Mouse (Mus musculus): ENCODE results near the gene Rpl28. TPM values are rescaled to one million over a fixed set of nuclear protein-coding genes. Genes with fewer than 3 reads are reported as not detected.
"Not testable (repeated sequence)": the region's sequence is repeated elsewhere in the genome, so short reads cannot be mapped to it uniquely, and the experiment has no call there.

Gene Rpl28
- polyA plus RNA-seq, 1 experiment: 3,329 TPM

- peaks cover 30% of the 10 kb centered on the region for H3K79me2 ChIP-seq (ENCODE audit: control insufficient read depth, insufficient read depth)
- peak within 1 kb of the TSS; percentile 86 for H3ac ChIP-seq (ENCODE audit: control insufficient read depth, insufficient read length)
- H3K36me3 ChIP-seq (ENCODE audit: control insufficient read depth, insufficient read depth): peaks cover 20% of the 10 kb centered on the region
- peak within 1 kb of the TSS; percentile 88 for H3K4me2 ChIP-seq (ENCODE audit: low read depth)
- TF ChIP-seq E2F4 (IDR thresholded peaks at IDR 0.05; ENCODE audit: insufficient read depth): peak; percentile 90
- no peak for TF ChIP-seq MYOD1 (IDR thresholded peaks at IDR 0.05; ENCODE audit: control insufficient read depth in 1 of 3, insufficient read length in 2 of 3, low read depth in 2 of 3)
- TF ChIP-seq POLR2A (IDR thresholded peaks at IDR 0.05; ENCODE audit: insufficient read length, low read depth): peak; percentile 68
- TF ChIP-seq POLR2AphosphoS2 (IDR thresholded peaks at IDR 0.05; ENCODE audit: insufficient read length, low read depth): peak; percentile 81
- H3K27me3 ChIP-seq (ENCODE audit: control insufficient read depth, insufficient read depth, insufficient read length): no peaks in the 10 kb centered on the region
- H3K4me3 ChIP-seq: peak within 1 kb of the TSS; percentile 93
Observed at GRCm38 (mm10) chr7:4812303-4813104, 19.8 kb downstream of the Rpl28 start, which contains the start of gene Ube2s. Gene Ube2s, minus strand, starts transcription at chr7:4812590.

- no peaks in the 10 kb centered on the region for H3K27me3 ChIP-seq (ENCODE audit: control insufficient read depth, insufficient read depth, insufficient read length)
Observed at GRCm38 (mm10) chr7:4813105-4813791, 20.6 kb downstream of the Rpl28 start.

GRCm38 (mm10) chr7:4816559-4816958 is 23.9 kb downstream of the Rpl28 start:
- Histone ChIP-seq H3K36me3 (ENCODE audit: control insufficient read depth, insufficient read depth) (no peaks in the 10 kb centered on the region), H3ac (ENCODE audit: control insufficient read depth, insufficient read length) (no peak overlapping the region), H3K4me3 (no peak overlapping the region), H3K4me2 (ENCODE audit: low read depth) (no peak overlapping the region), H3K27me3 (ENCODE audit: control insufficient read depth, insufficient read depth, insufficient read length) (no peaks in the 10 kb centered on the region), H3K79me2 (ENCODE audit: control insufficient read depth, insufficient read depth) (peaks cover 5% of the 10 kb centered on the region)
- no peak for TF ChIP-seq MYOD1 (IDR thresholded peaks at IDR 0.05; ENCODE audit: control insufficient read depth in 1 of 3, insufficient read length in 2 of 3, low read depth in 2 of 3)
- TF ChIP-seq MAX (IDR thresholded peaks at IDR 0.05; ENCODE audit: low read depth): no peak
- TF ChIP-seq USF1 (IDR thresholded peaks at IDR 0.05; ENCODE audit: low read depth): no peak
- TF ChIP-seq MYOG (IDR thresholded peaks at IDR 0.05; ENCODE audit: control insufficient read depth in 1 of 3, insufficient read depth in 1 of 3, insufficient read length in 2 of 3, low read depth in 2 of 3): no peak
- no peak for TF ChIP-seq POLR2AphosphoS2 (IDR thresholded peaks at IDR 0.05; ENCODE audit: insufficient read length, low read depth)
- no peak for TF ChIP-seq TCF12 (IDR thresholded peaks at IDR 0.05; ENCODE audit: insufficient read depth, poor library complexity, severe bottlenecking)
- no peak for TF ChIP-seq SRF (IDR thresholded peaks at IDR 0.05; ENCODE audit: control insufficient read depth, insufficient read length, low read depth)

More at GRCm38 (mm10) chr7:4813105-4813791, 20.6 kb downstream of the Rpl28 start:
- TF ChIP-seq MAX (IDR thresholded peaks at IDR 0.05; ENCODE audit: low read depth): no peak
- no peak for TF ChIP-seq CEBPB (IDR thresholded peaks at IDR 0.05; ENCODE audit: insufficient read depth, poor library complexity, severe bottlenecking)
- TF ChIP-seq MYOD1 (IDR thresholded peaks at IDR 0.05; ENCODE audit: control insufficient read depth in 1 of 3, insufficient read length in 2 of 3, low read depth in 2 of 3): no peak
- TF ChIP-seq POLR2A (IDR thresholded peaks at IDR 0.05; ENCODE audit: insufficient read length, low read depth): no peak
- no peak for TF ChIP-seq SRF (IDR thresholded peaks at IDR 0.05; ENCODE audit: control insufficient read depth, insufficient read length, low read depth)
- TF ChIP-seq TCF12 (IDR thresholded peaks at IDR 0.05; ENCODE audit: insufficient read depth, poor library complexity, severe bottlenecking): no peak
- no peak for TF ChIP-seq E2F4 (IDR thresholded peaks at IDR 0.05; ENCODE audit: insufficient read depth)
- no peak for TF ChIP-seq TCF3 (IDR thresholded peaks at IDR 0.05; ENCODE audit: insufficient read length, low read depth)
- TF ChIP-seq MYOG (IDR thresholded peaks at IDR 0.05; ENCODE audit: control insufficient read depth in 1 of 3, insufficient read depth in 1 of 3, insufficient read length in 2 of 3, low read depth in 2 of 3): no peak
- TF ChIP-seq REST (IDR thresholded peaks at IDR 0.05; ENCODE audit: insufficient read depth, insufficient read length): no peak
- Histone ChIP-seq H3K79me2 (ENCODE audit: control insufficient read depth, insufficient read depth) (peaks cover 30% of the 10 kb centered on the region), H3K4me3 (peak overlapping the region; percentile 93), H3K36me3 (ENCODE audit: control insufficient read depth, insufficient read depth) (peaks cover 18% of the 10 kb centered on the region), H3ac (ENCODE audit: control insufficient read depth, insufficient read length) (peak overlapping the region; percentile 86), H3K4me2 (ENCODE audit: low read depth) (peak overlapping the region; percentile 88)

GRCm38 (mm10) chr7:4820925-4821324 is 28.3 kb downstream of the Rpl28 start:
- H3K4me3 ChIP-seq; H3K4me2 ChIP-seq (ENCODE audit: low read depth); H3ac ChIP-seq (ENCODE audit: control insufficient read depth, insufficient read length); H3K79me2 ChIP-seq (ENCODE audit: control insufficient read depth, insufficient read depth); H3K27me3 ChIP-seq (ENCODE audit: control insufficient read depth, insufficient read depth, insufficient read length); H3K36me3 ChIP-seq (ENCODE audit: control insufficient read depth, insufficient read depth): not testable (repeated sequence)

GRCm38 (mm10) chr7:4821690-4822089 is 29.0 kb downstream of the Rpl28 start:
- H3K4me2 ChIP-seq (ENCODE audit: low read depth): no peak overlapping the region
- H3K79me2 ChIP-seq (ENCODE audit: control insufficient read depth, insufficient read depth): no peaks in the 10 kb centered on the region
- no peak overlapping the region for H3ac ChIP-seq (ENCODE audit: control insufficient read depth, insufficient read length)
- no peak for TF ChIP-seq CEBPB (IDR thresholded peaks at IDR 0.05; ENCODE audit: insufficient read depth, poor library complexity, severe bottlenecking)
- TF ChIP-seq MYOG (IDR thresholded peaks at IDR 0.05; ENCODE audit: control insufficient read depth in 1 of 3, insufficient read depth in 1 of 3, insufficient read length in 2 of 3, low read depth in 2 of 3): no peak
- TF ChIP-seq E2F4 (IDR thresholded peaks at IDR 0.05; ENCODE audit: insufficient read depth): no peak
- TF ChIP-seq USF1 (IDR thresholded peaks at IDR 0.05; ENCODE audit: low read depth): no peak
- TF ChIP-seq TCF3 (IDR thresholded peaks at IDR 0.05; ENCODE audit: insufficient read length, low read depth): no peak
- no peak for TF ChIP-seq POLR2AphosphoS2 (IDR thresholded peaks at IDR 0.05; ENCODE audit: insufficient read length, low read depth)
- TF ChIP-seq TCF12 (IDR thresholded peaks at IDR 0.05; ENCODE audit: insufficient read depth, poor library complexity, severe bottlenecking): no peak
- no peak overlapping the region for H3K4me3 ChIP-seq
- no peaks in the 10 kb centered on the region for H3K27me3 ChIP-seq (ENCODE audit: control insufficient read depth, insufficient read depth, insufficient read length)
- H3K36me3 ChIP-seq (ENCODE audit: control insufficient read depth, insufficient read depth): no peaks in the 10 kb centered on the region
